Mouse (Mus musculus) heart, embryonic 16.5 days (tissue): ENCODE results near the gene Ugt1a6a. TPM values are rescaled to one million over a fixed set of nuclear protein-coding genes. Genes with fewer than 3 reads are reported as not detected.
"Not testable (repeated sequence)": the region's sequence is repeated elsewhere in the genome, so short reads cannot be mapped to it uniquely, and the experiment has no call there.

Experiments
- ATAC-seq: fragments of 200-750 bp; cut with Nextera tagmentation; replicated peaks from 2 replicates; pipeline ENCODE4 v1.8.0; 2017; ENCODE audit warnings: moderate number of reproducible peaks; ENCODE audit not compliant: insufficient read depth, low FRiP score; ENCODE audit errors: extremely low read depth
- H3K27ac ChIP-seq: fragments of 300-500 bp; sonication (generic); 2 replicates; pipeline ENCODE4 v1.5.1; 2014; ENCODE audit warnings: mild to moderate bottlenecking, low read length, control low read depth, moderate library complexity
- H3K27me3 ChIP-seq: fragments of 300-500 bp; sonication (generic); 2 replicates; pipeline ENCODE4 v1.6.1; 2014; ENCODE audit warnings: low read length, mixed read lengths; ENCODE audit not compliant: control insufficient read depth, insufficient read depth
- H3K36me3 ChIP-seq: fragments of 300-500 bp; sonication (generic); 2 replicates; pipeline ENCODE4 v1.6.1; 2014; ENCODE audit not compliant: control insufficient read depth, insufficient read depth
- H3K4me1 ChIP-seq: fragments of 300-500 bp; sonication (generic); 2 replicates; pipeline ENCODE4 v1.6.1; 2014; ENCODE audit warnings: low read length, mixed read lengths; ENCODE audit not compliant: control insufficient read depth, insufficient read depth
- H3K4me2 ChIP-seq: fragments of 300-500 bp; sonication (generic); 2 replicates; pipeline ENCODE4 v1.6.1; 2014; ENCODE audit warnings: low read depth, mild to moderate bottlenecking, control low read depth, low read length
- H3K4me3 ChIP-seq: fragments of 300-500 bp; sonication (generic); 2 replicates; pipeline ENCODE4 v1.5.1; 2014; ENCODE audit warnings: mild to moderate bottlenecking, control low read depth, low read length
- H3K9ac ChIP-seq: fragments of 300-500 bp; sonication (generic); 2 replicates; pipeline ENCODE4 v1.6.1; 2014; ENCODE audit warnings: low read length, control low read depth
- H3K9me3 ChIP-seq: fragments of 300-500 bp; sonication (generic); replicated peaks from 2 replicates; pipeline ENCODE4 v1.6.1; 2016; ENCODE audit warnings: low read length; ENCODE audit not compliant: control insufficient read depth
- WGBS: fragments of 180-500 bp; shearing (Covaris S2); extraction: QIAGEN DNeasy Blood & Tissue Kit; methylation state at CpG from one replicate; pipeline ENCODE4 v1.1.7; 2014; 5-methylcytosine and 5-hydroxymethylcytosine counted together
- polyA plus RNA-seq: library from polyadenylated mRNA; unstranded; fragments of >200 nt; fragmentation: Nextera tagmentation; extraction: Ambion mirVana; gene quantifications from 2 replicates; pipeline ENCODE4 v1.2.1, GENCODE M21; 2015

Gene Ugt1a6a
- 0.71 and 0.83 TPM in 2 replicates for polyA plus RNA-seq

DNA sequence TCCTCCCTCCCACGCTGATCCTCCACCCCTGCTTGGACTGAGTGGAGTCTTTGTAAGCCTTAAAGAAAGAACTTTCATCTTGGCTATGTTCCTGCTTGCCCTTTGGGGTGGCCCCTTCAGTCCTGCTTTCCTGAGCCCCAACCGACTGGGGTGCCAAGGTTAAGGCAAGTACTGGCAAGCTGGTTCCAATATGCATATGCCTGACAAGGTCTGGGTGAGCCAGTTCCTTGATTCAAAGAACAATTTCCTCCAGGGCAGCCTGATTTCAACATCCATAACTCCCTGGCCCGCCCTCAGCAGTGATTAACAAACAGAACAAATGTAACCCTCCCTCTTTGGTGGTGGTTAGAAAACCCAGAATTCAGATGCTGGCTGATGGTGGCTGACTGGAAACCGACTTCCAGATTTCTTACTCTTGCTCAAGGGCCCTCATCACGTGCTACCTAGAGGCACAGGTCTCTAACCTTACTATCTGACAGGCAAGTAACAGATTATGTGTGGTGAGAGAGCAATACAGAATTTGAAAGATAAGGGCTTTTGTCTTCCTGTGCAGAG, at the start of gene Ugt1a6a:
Ugt1a6a (plus strand) TSS at position 353 of the 555 bp plus-strand sequence.
- not testable (repeated sequence) for H3K9ac ChIP-seq, H3K9me3 ChIP-seq, H3K4me1 ChIP-seq, H3K36me3 ChIP-seq, H3K27ac ChIP-seq, H3K4me2 ChIP-seq, H3K27me3 ChIP-seq, ATAC-seq, H3K4me3 ChIP-seq
- 45% methylated on average over 5 of the region's 5 CpGs for WGBS

DNA sequence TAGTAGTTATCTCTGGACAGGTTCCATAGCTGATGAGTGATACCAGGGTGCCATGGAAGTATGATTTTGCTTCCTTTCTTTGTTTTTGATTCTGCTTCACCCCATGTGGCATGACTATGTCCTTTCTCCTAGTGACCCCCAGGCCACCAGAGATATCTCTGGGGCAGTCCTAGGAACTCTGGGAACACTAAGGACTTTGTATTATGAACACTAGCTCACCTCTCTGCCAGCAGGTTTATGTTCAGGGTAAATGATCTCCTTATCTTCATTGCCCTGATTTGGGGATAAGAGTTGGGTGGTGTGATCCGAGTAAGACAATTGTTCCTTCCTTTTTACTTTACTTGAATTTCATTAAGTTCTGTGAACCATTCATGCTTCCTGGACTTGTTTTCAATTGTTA, 48.5 kb upstream of the Ugt1a6a start:
- no peak overlapping the region for H3K9ac ChIP-seq
- WGBS, result 47% methylated on average over 1 of the region's 1 CpGs
- H3K4me1 ChIP-seq, result no peaks in the 10 kb centered on the region
- H3K27ac ChIP-seq, result no peak overlapping the region
- H3K27me3 ChIP-seq, result no peaks in the 10 kb centered on the region
- no peak for ATAC-seq
- no peaks in the 10 kb centered on the region for H3K9me3 ChIP-seq
- no peak overlapping the region for H3K4me3 ChIP-seq
- no peaks in the 10 kb centered on the region for H3K36me3 ChIP-seq
- no peak overlapping the region for H3K4me2 ChIP-seq

- Histone ChIP-seq H3K4me2 (no peak within 1 kb of the TSS), H3K27me3 (no peaks in the 10 kb centered on the region), H3K9me3 (no peaks in the 10 kb centered on the region), H3K4me1 (no peaks in the 10 kb centered on the region), H3K9ac (no peak within 1 kb of the TSS), H3K4me3 (no peak within 1 kb of the TSS), H3K36me3 (no peaks in the 10 kb centered on the region), H3K27ac (no peak within 1 kb of the TSS)
- WGBS, result 70% methylated on average over 3 of the region's 3 CpGs
- no peak for ATAC-seq
Observed at GRCm38 (mm10) chr1:88087513-88087912, 47.1 kb upstream of the Ugt1a6a start, which contains the start of gene Ugt1a8. Gene Ugt1a8, plus strand, starts transcription at chr1:88087813.

DNA sequence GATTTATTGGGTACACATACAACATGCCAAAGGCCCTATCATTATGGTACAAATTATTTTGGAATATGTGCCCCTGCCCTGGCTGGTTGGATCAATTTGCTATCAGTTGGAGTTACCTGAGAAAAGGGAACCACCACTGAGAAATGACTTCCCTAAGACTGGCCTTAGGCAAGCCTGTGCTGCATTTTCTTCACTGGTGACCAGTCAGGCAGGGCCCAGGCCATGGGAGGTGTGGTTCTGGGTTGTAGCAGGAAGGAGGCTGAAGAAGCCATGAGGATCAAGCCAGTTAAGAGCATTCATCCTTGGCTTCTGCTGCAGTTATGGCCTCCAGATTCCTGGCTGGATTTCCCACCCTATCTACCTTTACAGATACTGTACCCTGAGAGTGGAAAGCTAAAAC, 42.3 kb upstream of the Ugt1a6a start:
- Histone ChIP-seq H3K9ac (no peak overlapping the region), H3K4me1 (no peaks in the 10 kb centered on the region; the same call in 1 of the 2 replicates), H3K9me3 (no peaks in the 10 kb centered on the region), H3K27ac (no peak overlapping the region), H3K27me3 (no peaks in the 10 kb centered on the region), H3K36me3 (no peaks in the 10 kb centered on the region), H3K4me2 (no peak overlapping the region), H3K4me3 (no peak overlapping the region)
- no peak for ATAC-seq

DNA sequence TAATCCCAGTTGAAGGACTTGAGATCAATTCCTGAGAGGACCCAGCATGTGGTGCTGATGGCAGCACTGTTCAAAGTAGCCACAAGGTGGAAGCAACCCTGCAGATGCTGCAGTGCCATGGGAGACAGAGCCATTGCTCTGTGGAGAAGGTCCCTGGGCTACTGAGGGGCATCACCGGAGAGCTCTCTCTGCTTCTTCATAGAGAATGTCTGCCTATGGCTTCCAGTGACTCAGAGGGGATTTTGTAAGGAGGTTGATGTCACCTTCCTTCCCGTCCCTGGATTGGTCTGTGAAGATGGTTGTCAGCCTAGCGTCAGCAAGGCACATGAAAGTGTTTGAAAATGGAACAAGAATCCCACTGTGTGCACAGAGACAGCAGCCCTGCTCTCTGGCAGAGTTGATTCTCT, 40.3 kb upstream of the Ugt1a6a start:
- not testable (repeated sequence) for ATAC-seq, H3K4me1 ChIP-seq, H3K9me3 ChIP-seq, H3K27ac ChIP-seq, H3K9ac ChIP-seq, H3K4me3 ChIP-seq, H3K27me3 ChIP-seq, H3K36me3 ChIP-seq, H3K4me2 ChIP-seq
- whole genome bisulfite sequencing, result 67% methylated on average over 3 of the region's 3 CpGs

- Histone ChIP-seq H3K27me3 (no peaks in the 10 kb centered on the region), H3K9me3 (no peaks in the 10 kb centered on the region), H3K27ac (peak within 1 kb of the TSS; percentile 70), H3K4me2 (peak within 1 kb of the TSS; percentile 37; the same call in 1 of the 2 replicates), H3K36me3 (no peaks in the 10 kb centered on the region), H3K9ac (peak within 1 kb of the TSS; percentile 29; the same call in 1 of the 2 replicates), H3K4me3 (peak within 1 kb of the TSS; percentile 19; the same call in 1 of the 2 replicates), H3K4me1 (no peaks in the 10 kb centered on the region; the same call in 1 of the 2 replicates)
- ATAC-seq, result no peak; the same call in 1 of the 2 replicates
- 52% methylated on average over 10 of the region's 10 CpGs for WGBS
Observed at GRCm38 (mm10) chr1:88094941-88095492, 39.6 kb upstream of the Ugt1a6a start, which contains the start of gene Ugt1a7c. Gene Ugt1a7c, plus strand, starts transcription at chr1:88095062.

DNA sequence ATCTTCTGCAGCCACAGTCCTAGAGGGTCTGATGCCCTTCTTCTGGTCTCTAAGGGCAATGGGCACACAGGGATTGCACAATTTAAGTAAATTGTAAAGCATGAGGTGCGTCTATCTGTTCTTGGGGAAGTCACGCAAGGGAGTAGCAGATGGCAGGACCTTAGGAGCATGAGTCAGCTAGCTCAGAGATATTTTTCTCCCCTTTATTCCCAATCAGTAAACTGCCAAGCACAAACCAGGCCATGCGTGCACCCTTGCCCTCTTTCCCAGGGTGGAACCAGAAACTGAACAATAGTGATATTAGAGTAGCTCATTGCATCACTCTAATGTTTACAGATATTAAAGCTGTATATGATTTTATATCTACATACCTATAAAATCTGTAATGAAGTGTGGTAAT, 36.1 kb upstream of the Ugt1a6a start:
- not testable (repeated sequence) for H3K27ac ChIP-seq, H3K4me2 ChIP-seq, H3K27me3 ChIP-seq, H3K4me3 ChIP-seq, H3K9ac ChIP-seq, H3K4me1 ChIP-seq, ATAC-seq, H3K9me3 ChIP-seq, H3K36me3 ChIP-seq
- 79% methylated on average over 3 of the region's 3 CpGs for WGBS

GRCm38 (mm10) chr1:88099691-88100090, 34.9 kb upstream of the Ugt1a6a start:
- H3K27ac ChIP-seq, H3K4me2 ChIP-seq, H3K36me3 ChIP-seq, H3K27me3 ChIP-seq, H3K9ac ChIP-seq, H3K9me3 ChIP-seq, H3K4me1 ChIP-seq, ATAC-seq, H3K4me3 ChIP-seq: not testable (repeated sequence)
- WGBS, result 59% methylated on average over 2 of the region's 2 CpGs

GRCm38 (mm10) chr1:88103019-88103418, 31.6 kb upstream of the Ugt1a6a start, which contains the start of gene Ugt1a6b:
Gene Ugt1a6b, plus strand, starts transcription at chr1:88103252.
- 42% methylated on average over 2 of the region's 3 CpGs for WGBS
- not testable (repeated sequence) for H3K9me3 ChIP-seq, H3K36me3 ChIP-seq, H3K4me2 ChIP-seq, H3K9ac ChIP-seq, ATAC-seq, H3K27me3 ChIP-seq, H3K4me3 ChIP-seq, H3K27ac ChIP-seq, H3K4me1 ChIP-seq
